Mouse (Mus musculus): Measurements from ENCODE around the gene Cdc42.

DNA sequence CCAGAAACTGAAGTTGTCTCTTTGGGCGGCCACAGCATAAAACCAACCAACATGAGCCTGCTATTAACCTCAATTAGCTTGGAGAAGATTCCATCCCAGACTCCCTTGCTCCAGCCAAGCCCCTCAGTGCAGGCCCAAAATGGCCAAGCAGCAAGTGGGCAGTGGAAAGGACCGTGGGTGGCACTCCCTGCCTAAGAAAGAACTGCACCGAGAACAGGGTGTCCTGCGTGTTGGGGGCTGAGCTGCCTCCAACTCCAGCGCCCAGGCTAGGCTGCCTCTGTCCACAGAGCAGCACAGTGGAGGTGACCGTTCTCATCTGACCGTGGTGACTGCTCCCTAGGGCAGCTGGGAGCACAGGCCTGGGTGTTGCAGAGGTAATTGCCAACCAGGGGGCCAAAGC, 63.5 kb downstream of the Cdc42 start:
- TF ChIP-seq CTCF (IDR thresholded peaks at IDR 0.05; ENCODE audit: control insufficient read depth, insufficient read depth, insufficient replicate concordance, low read depth, low read length) (no peak), POLR2A (IDR thresholded peaks at IDR 0.05; ENCODE audit: control insufficient read depth, low read depth, low read length) (no peak)

All from testis, adult 2 months (tissue).